Mouse (Mus musculus) bone marrow, adult 2 months (tissue): ENCODE data around the gene Herc3. TPM values are rescaled to one million over a fixed set of nuclear protein-coding genes. Genes with fewer than 3 reads are reported as not detected.

Experiments used
- H3K27ac ChIP-seq: fragments of 200-500 bp; 2 replicates; pipeline ENCODE4 v1.5.1; 2012; ENCODE audit warnings: low read depth, mild to moderate bottlenecking, control low read depth, inconsistent platforms, low read length; ENCODE audit not compliant: control insufficient read depth, poor library complexity, insufficient read depth
- H3K4me1 ChIP-seq: fragments of 200-500 bp; 2 replicates; pipeline ENCODE4 v1.6.1; 2011; ENCODE audit warnings: low read length; ENCODE audit not compliant: control insufficient read depth, insufficient read depth
- H3K4me3 ChIP-seq: fragments of 200-500 bp; replicated peaks from 2 replicates; pipeline ENCODE3; 2011; ENCODE audit warnings: mild to moderate bottlenecking, low read depth, low read length, control low read depth; ENCODE audit not compliant: control insufficient read depth
- CTCF ChIP-seq: fragments of 200-500 bp; IDR thresholded peaks from 2 replicates; pipeline ENCODE4 v1.5.1; 2011; ENCODE audit warnings: low read length, control low read depth; ENCODE audit not compliant: control insufficient read depth, insufficient read depth
- POLR2A ChIP-seq: fragments of 200-500 bp; IDR thresholded peaks from 2 replicates; pipeline ENCODE4 v1.6.1; 2011; ENCODE audit warnings: low read depth, mild to moderate bottlenecking, control low read depth, low read length, borderline replicate concordance; ENCODE audit not compliant: control insufficient read depth
- WGBS: fragments of 180-500 bp; shearing (Covaris S2); methylation state at CpG from one replicate; pipeline ENCODE4 v1.1.7; 2018; 5-methylcytosine and 5-hydroxymethylcytosine counted together
- polyA plus RNA-seq: library from polyadenylated mRNA; stranded (reverse); fragments of >200 nt; gene quantifications from 2 replicates; pipeline ENCODE4 v1.2.4, GENCODE M21; 2011; ENCODE audit warnings: low replicate concordance; ENCODE audit not compliant: missing spikeins, insufficient read depth, insufficient read length

Herc3 gene
- polyA plus RNA-seq, 1 experiment, result 12.3 TPM

GRCm38 (mm10) chr6:58951128-58951992 lies 120.1 kb downstream of the Herc3 start:
- TF ChIP-seq CTCF (no peak), POLR2A (no peak)
- Histone ChIP-seq H3K4me3 (no peak overlapping the region), H3K4me1 (no peaks in the 10 kb centered on the region), H3K27ac (no peak overlapping the region)
- 55% methylated on average over 2 of the region's 2 CpGs for WGBS

- WGBS, result 75% methylated on average over 2 of the region's 2 CpGs
- no peak overlapping the region for H3K27ac ChIP-seq
- no peaks in the 10 kb centered on the region for H3K4me1 ChIP-seq
- TF ChIP-seq CTCF (no peak), POLR2A (no peak)
- no peak overlapping the region for H3K4me3 ChIP-seq
Observed at GRCm38 (mm10) chr6:58960523-58960922, 129.3 kb downstream of the Herc3 start.

GRCm38 (mm10) chr6:58962691-58963090 lies 131.4 kb downstream of the Herc3 start:
- 83% methylated on average over 5 of the region's 5 CpGs for WGBS
- Histone ChIP-seq H3K4me1 (no peaks in the 10 kb centered on the region), H3K4me3 (no peak overlapping the region), H3K27ac (no peak overlapping the region)
- no peak for TF ChIP-seq CTCF
- TF ChIP-seq POLR2A, result no peak

- no peak for TF ChIP-seq POLR2A
- WGBS, result 73% methylated on average over 2 of the region's 2 CpGs
- H3K4me1 ChIP-seq, result no peaks in the 10 kb centered on the region
- H3K27ac ChIP-seq, result no peak overlapping the region
- H3K4me3 ChIP-seq, result no peak overlapping the region
Observed at GRCm38 (mm10) chr6:58964091-58964490, 132.8 kb downstream of the Herc3 start.

- Histone ChIP-seq H3K27ac (no peak overlapping the region), H3K4me3 (no peak overlapping the region), H3K4me1 (no peaks in the 10 kb centered on the region)
- TF ChIP-seq POLR2A (no peak), CTCF (no peak)
Observed at GRCm38 (mm10) chr6:58964565-58964964, 133.3 kb downstream of the Herc3 start.

- WGBS, result 67% methylated on average over 12 of the region's 12 CpGs
- TF ChIP-seq POLR2A (no peak), CTCF (no peak)
- no peak overlapping the region for H3K27ac ChIP-seq
- no peaks in the 10 kb centered on the region for H3K4me1 ChIP-seq
- no peak overlapping the region for H3K4me3 ChIP-seq
Observed at GRCm38 (mm10) chr6:58965071-58965831, 134.0 kb downstream of the Herc3 start.

GRCm38 (mm10) chr6:58968272-58968671 lies 137.0 kb downstream of the Herc3 start:
- Histone ChIP-seq H3K27ac (no peak overlapping the region), H3K4me3 (no peak overlapping the region), H3K4me1 (no peaks in the 10 kb centered on the region)
- TF ChIP-seq POLR2A (no peak), CTCF (no peak)
- 73% methylated on average over 3 of the region's 3 CpGs for WGBS

Other genes starting within 250 kb of the Herc3 start
- gene Abcg2, start 246.9 kb upstream of the Herc3 start, polyA plus RNA-seq, result 80.2 and 107 TPM in 2 replicates
- gene Nap1l5, start 75.6 kb downstream of the Herc3 start, polyA plus RNA-seq, result 3.5 TPM in 1 of 2 replicates, not detected in the other
- gene Fam13a, start 193.1 kb downstream of the Herc3 start, polyA plus RNA-seq, result 0.68 and 1.6 TPM in 2 replicates